Mouse (Mus musculus) hindbrain, embryonic 12.5 days (tissue): ENCODE results near the gene Wdfy1. TPM values are rescaled to one million over a fixed set of nuclear protein-coding genes. Genes with fewer than 3 reads are reported as not detected.

Experiments
- ATAC-seq: fragments of 200-750 bp; cut with Nextera tagmentation; 2 replicates; pipeline ENCODE4 v1.8.0; 2017; ENCODE audit warnings: moderate TSS enrichment; ENCODE audit not compliant: low FRiP score
- H3K27ac ChIP-seq: fragments of 300-500 bp; sonication (generic); 2 replicates; pipeline ENCODE4 v1.5.1; 2016; ENCODE audit warnings: mild to moderate bottlenecking
- H3K27me3 ChIP-seq: fragments of 300-500 bp; sonication (generic); 2 replicates; pipeline ENCODE4 v1.6.1; 2016; ENCODE audit warnings: mild to moderate bottlenecking
- H3K36me3 ChIP-seq: fragments of 300-500 bp; sonication (generic); 2 replicates; pipeline ENCODE4 v1.6.1; 2016; ENCODE audit warnings: mild to moderate bottlenecking
- H3K4me1 ChIP-seq: fragments of 300-500 bp; sonication (generic); 2 replicates; pipeline ENCODE4 v1.6.1; 2016
- H3K4me2 ChIP-seq: fragments of 300-500 bp; sonication (generic); replicated peaks from 2 replicates; pipeline ENCODE4 v1.6.1; 2016; ENCODE audit warnings: mild to moderate bottlenecking
- H3K4me3 ChIP-seq: fragments of 300-500 bp; sonication (generic); 2 replicates; pipeline ENCODE4 v1.5.1; 2016; ENCODE audit warnings: mild to moderate bottlenecking
- H3K9ac ChIP-seq: fragments of 300-500 bp; sonication (generic); 2 replicates; pipeline ENCODE4 v1.6.1; 2016; ENCODE audit warnings: mild to moderate bottlenecking, moderate library complexity
- H3K9me3 ChIP-seq: fragments of 300-500 bp; sonication (generic); replicated peaks from 2 replicates; pipeline ENCODE4 v1.6.1; 2016; ENCODE audit warnings: mild to moderate bottlenecking
- WGBS: fragments of 180-500 bp; shearing (Covaris S2); methylation state at CpG from one replicate; pipeline ENCODE4 v1.1.7; 2016; 5-methylcytosine and 5-hydroxymethylcytosine counted together
- polyA plus RNA-seq: library from polyadenylated mRNA; unstranded; fragments of >200 nt; fragmentation: Nextera tagmentation; extraction: Ambion mirVana; gene quantifications from 2 replicates; pipeline ENCODE4 v1.2.1, GENCODE M21; 2016

Gene Wdfy1
- polyA plus RNA-seq, 1 experiment from 2014 or later: 68.5 TPM

DNA sequence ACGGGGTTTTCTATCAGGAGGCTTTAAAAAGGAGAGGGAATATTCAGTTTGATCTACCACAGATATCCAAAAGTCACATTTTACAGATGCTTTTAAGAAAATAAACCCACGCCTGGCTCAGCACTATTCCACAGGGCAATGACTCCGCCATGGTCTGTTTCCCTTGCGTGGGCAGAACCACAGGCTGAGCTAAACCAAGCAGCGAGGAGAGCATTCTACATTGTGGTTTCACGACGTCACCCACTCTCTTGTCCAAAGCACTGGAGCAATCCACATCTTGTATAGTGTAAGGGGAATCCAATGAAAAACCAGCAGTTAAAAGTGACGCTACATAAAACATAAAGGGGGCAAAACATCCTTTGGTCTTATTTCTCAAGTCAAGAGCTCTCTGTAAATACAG lies 72.4 kb downstream of the Wdfy1 start:
- H3K4me1 ChIP-seq: no peaks in the 10 kb centered on the region
- 85% methylated on average over 8 of the region's 8 CpGs for WGBS
- peaks cover 24% of the 10 kb centered on the region for H3K36me3 ChIP-seq

GRCm38 (mm10) chr1:79698506-79698905 lies 77.4 kb downstream of the Wdfy1 start:
- no peak overlapping the region for H3K27ac ChIP-seq
- WGBS: 84% methylated on average over 2 of the region's 2 CpGs
- no peak overlapping the region for H3K4me3 ChIP-seq
- no peak for ATAC-seq
- H3K9me3 ChIP-seq: no peaks in the 10 kb centered on the region
- no peak overlapping the region for H3K9ac ChIP-seq
- H3K27me3 ChIP-seq: no peaks in the 10 kb centered on the region
- H3K36me3 ChIP-seq: 0 out of 2 replicates have a peak, but pooled peaks cover 2% of the 10 kb centered on the region
- H3K4me1 ChIP-seq: peaks cover 12% of the 10 kb centered on the region
- H3K4me2 ChIP-seq: no peak overlapping the region

More for the DNA sequence above, 72.4 kb downstream of the Wdfy1 start:
- no peaks in the 10 kb centered on the region for H3K27me3 ChIP-seq
- H3K9ac ChIP-seq: no peak overlapping the region
- H3K4me2 ChIP-seq: no peak overlapping the region
- H3K27ac ChIP-seq: no peak overlapping the region
- no peak for ATAC-seq
- no peaks in the 10 kb centered on the region for H3K9me3 ChIP-seq
- H3K4me3 ChIP-seq: no peak overlapping the region

GRCm38 (mm10) chr1:79697382-79697781 lies 78.6 kb downstream of the Wdfy1 start:
- no peak overlapping the region for H3K9ac ChIP-seq
- peak; percentile 80 for ATAC-seq
- H3K9me3 ChIP-seq: no peaks in the 10 kb centered on the region
- no peaks in the 10 kb centered on the region for H3K27me3 ChIP-seq
- peak overlapping the region; percentile 48; the same call in 1 of the 2 replicates for H3K27ac ChIP-seq
- H3K36me3 ChIP-seq: 0 out of 2 replicates have a peak, but pooled peaks cover 2% of the 10 kb centered on the region
- WGBS: 36% methylated on average over 9 of the region's 9 CpGs
- H3K4me3 ChIP-seq: no peak overlapping the region
- H3K4me2 ChIP-seq: no peak overlapping the region
- H3K4me1 ChIP-seq: peaks cover 12% of the 10 kb centered on the region

DNA sequence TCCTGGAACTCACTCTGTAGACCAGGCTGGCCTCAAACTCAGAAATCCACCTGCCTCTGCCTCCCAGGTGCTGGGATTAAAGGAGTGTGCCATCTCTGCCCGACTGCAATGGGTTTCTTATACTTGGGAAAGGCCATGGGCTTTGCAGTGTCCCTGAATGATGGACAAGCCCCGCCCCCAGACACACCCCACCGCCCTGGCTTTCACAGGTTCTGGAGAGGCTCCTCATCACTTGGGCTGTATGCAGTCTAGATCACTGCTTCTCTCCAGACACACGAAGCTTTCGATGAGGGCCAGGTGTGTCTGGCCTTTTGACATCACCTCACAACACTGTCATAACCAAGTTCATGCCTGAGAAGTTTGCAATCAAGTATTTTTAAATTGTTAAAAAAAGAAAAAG lies 79.0 kb downstream of the Wdfy1 start:
- H3K27me3 ChIP-seq: no peaks in the 10 kb centered on the region
- no peak overlapping the region for H3K4me2 ChIP-seq
- no peak overlapping the region for H3K9ac ChIP-seq
- no peak overlapping the region for H3K4me3 ChIP-seq
- H3K27ac ChIP-seq: 0 out of 2 replicates have a peak overlapping the region, but pooled peaks have one; percentile 48
- ATAC-seq: peak; percentile 66
- WGBS: 53% methylated on average over 5 of the region's 5 CpGs
- 0 out of 2 replicates have a peak, but pooled peaks cover 2% of the 10 kb centered on the region for H3K36me3 ChIP-seq
- peaks cover 12% of the 10 kb centered on the region for H3K4me1 ChIP-seq
- H3K9me3 ChIP-seq: no peaks in the 10 kb centered on the region

DNA sequence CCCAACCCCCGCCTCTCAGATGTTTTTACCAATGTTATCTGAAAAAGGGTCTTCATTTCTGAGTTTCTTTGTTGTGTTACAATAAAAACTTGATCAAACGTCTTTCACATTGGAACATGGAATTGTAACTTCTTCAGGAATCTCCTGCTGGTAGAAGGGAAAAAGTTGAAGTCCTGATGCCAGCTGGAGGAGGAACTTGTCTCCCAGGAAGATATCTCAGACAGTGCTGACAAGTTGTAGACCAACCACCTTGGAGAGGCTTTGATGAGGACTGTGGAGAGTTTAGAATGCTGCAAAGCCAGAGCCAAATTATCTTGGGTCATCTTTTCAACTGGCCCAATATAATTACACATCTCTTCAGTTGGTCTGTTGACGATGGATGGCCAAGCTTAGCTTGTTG lies 83.5 kb downstream of the Wdfy1 start:
- no peak for ATAC-seq

GRCm38 (mm10) chr1:79687254-79687653 lies 88.7 kb downstream of the Wdfy1 start:
- Histone ChIP-seq H3K4me2 (no peak overlapping the region), H3K4me1 (no peaks in the 10 kb centered on the region), H3K36me3 (no peaks in the 10 kb centered on the region), H3K9me3 (no peaks in the 10 kb centered on the region), H3K9ac (no peak overlapping the region), H3K27me3 (no peaks in the 10 kb centered on the region), H3K27ac (no peak overlapping the region), H3K4me3 (no peak overlapping the region)
- no peak for ATAC-seq
- WGBS: 83% methylated on average over 1 of the region's 1 CpGs

More for the DNA sequence above, 83.5 kb downstream of the Wdfy1 start:
- Histone ChIP-seq H3K4me2 (no peak overlapping the region), H3K27me3 (no peaks in the 10 kb centered on the region), H3K27ac (no peak overlapping the region), H3K9me3 (no peaks in the 10 kb centered on the region), H3K4me3 (no peak overlapping the region), H3K9ac (no peak overlapping the region), H3K36me3 (no peaks in the 10 kb centered on the region), H3K4me1 (peaks cover 6% of the 10 kb centered on the region)
- 85% methylated on average over 3 of the region's 3 CpGs for WGBS

GRCm38 (mm10) chr1:79684027-79684426 lies 91.9 kb downstream of the Wdfy1 start:
- Histone ChIP-seq H3K4me3 (no peak overlapping the region), H3K9ac (no peak overlapping the region), H3K27me3 (no peaks in the 10 kb centered on the region), H3K4me1 (no peaks in the 10 kb centered on the region), H3K27ac (no peak overlapping the region), H3K36me3 (no peaks in the 10 kb centered on the region), H3K4me2 (no peak overlapping the region), H3K9me3 (no peaks in the 10 kb centered on the region)
- no peak for ATAC-seq

DNA sequence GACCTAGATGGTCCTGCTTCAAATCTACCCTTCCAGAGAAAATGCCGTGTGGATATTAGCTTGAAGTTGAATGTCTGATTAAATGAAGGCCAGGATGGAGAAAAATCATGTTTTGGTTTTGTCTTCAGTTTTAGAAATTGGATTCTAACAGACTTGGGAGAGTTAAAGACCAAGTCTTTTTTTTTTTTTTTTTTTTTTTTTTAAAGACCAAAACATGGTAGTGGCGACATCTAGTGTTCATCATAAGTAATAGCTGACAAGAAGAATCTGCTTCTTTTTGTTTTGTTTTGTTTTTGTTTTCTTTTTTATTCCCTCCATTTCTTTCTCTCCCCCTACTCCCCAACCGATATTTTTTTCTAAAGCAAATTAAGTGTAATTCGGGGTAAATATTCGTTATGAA lies 93.0 kb downstream of the Wdfy1 start:
- no peak for ATAC-seq
- no peak overlapping the region for H3K4me2 ChIP-seq
- H3K36me3 ChIP-seq: no peaks in the 10 kb centered on the region
- no peak overlapping the region for H3K4me3 ChIP-seq
- H3K27me3 ChIP-seq: no peaks in the 10 kb centered on the region
- H3K27ac ChIP-seq: no peak overlapping the region
- no peak overlapping the region for H3K9ac ChIP-seq
- H3K9me3 ChIP-seq: no peaks in the 10 kb centered on the region
- WGBS: 14% methylated on average over 5 of the region's 5 CpGs
- H3K4me1 ChIP-seq: no peaks in the 10 kb centered on the region

DNA sequence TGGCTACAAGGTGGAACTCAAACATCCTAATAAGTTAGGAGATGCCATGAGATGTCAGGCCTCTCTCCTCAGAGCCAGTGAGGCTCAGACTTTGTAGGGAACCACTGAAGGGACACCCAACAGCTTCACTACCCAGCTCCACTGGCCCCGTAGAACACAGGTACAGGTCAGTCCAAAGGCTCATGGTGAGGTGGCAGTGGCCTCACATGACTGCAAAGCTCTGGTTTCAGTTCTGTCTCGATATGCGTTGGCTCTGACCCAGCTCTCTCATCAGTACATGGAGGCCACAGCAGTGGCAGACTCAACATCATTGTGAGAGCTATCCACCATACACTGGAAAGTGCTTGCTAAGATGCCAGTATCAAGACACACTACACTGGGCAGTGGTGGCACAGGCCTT lies 95.2 kb downstream of the Wdfy1 start:
- Histone ChIP-seq H3K9me3 (no peaks in the 10 kb centered on the region), H3K4me3 (no peak overlapping the region), H3K27ac (no peak overlapping the region), H3K4me1 (no peaks in the 10 kb centered on the region), H3K4me2 (no peak overlapping the region), H3K36me3 (no peaks in the 10 kb centered on the region), H3K9ac (no peak overlapping the region), H3K27me3 (no peaks in the 10 kb centered on the region)
- ATAC-seq: no peak
- WGBS: 93% methylated on average over 3 of the region's 3 CpGs

DNA sequence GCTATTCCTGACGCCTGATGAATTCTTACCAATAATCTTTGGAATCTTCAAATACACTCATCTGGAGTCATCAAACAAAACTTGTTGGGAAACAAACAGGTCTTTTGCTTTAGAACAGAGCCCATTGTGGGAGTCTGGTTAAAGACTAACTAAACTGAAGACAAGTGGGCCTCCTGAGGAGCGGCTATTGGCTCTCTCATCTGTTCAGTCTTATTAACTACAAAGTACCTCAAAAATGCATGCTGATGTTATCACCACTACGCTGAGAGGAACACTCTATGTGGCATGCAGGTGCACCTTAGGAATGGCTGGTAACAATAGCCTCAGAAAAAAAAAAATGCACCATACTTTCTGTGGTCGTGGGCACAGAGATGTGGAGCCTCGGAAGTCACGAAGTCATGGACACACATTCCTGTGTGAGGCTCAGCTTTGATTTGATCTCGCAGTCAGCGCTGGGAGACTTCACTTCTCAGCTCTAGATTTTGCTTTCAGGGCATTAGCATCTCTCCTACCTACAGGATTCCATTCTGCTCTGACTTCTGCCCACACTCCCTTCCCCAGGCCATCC lies 97.7 kb downstream of the Wdfy1 start:
- 66% methylated on average over 8 of the region's 8 CpGs for WGBS
- Histone ChIP-seq H3K27me3 (peaks cover 7% of the 10 kb centered on the region), H3K9ac (no peak overlapping the region), H3K36me3 (no peaks in the 10 kb centered on the region), H3K27ac (no peak overlapping the region), H3K4me2 (no peak overlapping the region), H3K9me3 (no peaks in the 10 kb centered on the region), H3K4me3 (no peak overlapping the region), H3K4me1 (no peaks in the 10 kb centered on the region)
- ATAC-seq: no peak

DNA sequence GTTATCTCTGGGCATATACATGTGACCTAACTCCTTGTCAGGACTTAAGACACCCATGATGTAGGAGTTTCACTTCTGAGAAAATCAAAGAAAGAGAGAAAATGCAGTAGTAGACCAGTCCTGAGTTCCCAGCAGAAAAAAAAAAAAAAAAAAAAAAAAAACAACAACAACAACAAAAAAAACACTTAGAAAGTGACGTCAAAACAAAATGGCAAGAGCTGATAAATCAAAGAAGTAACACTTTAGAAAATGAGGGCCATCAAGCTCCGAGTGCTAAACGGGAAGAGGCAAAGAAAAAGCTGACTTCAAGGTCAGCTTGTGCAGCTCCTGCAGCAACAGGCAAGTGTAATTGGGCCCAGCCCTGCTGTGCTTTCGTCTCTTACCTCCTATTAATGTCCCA lies 100.2 kb downstream of the Wdfy1 start:
- no peak for ATAC-seq
- Histone ChIP-seq H3K9ac (no peak overlapping the region), H3K9me3 (no peaks in the 10 kb centered on the region), H3K4me1 (peaks cover 17% of the 10 kb centered on the region), H3K4me3 (no peak overlapping the region), H3K27me3 (peaks cover 32% of the 10 kb centered on the region), H3K36me3 (no peaks in the 10 kb centered on the region), H3K4me2 (no peak overlapping the region), H3K27ac (no peak overlapping the region)
- 69% methylated on average over 4 of the region's 4 CpGs for WGBS

GRCm38 (mm10) chr1:79671543-79672337 lies 104.2 kb downstream of the Wdfy1 start, which contains the start of gene Ap1s3:
Ap1s3 (minus strand) TSS chr1:79671972.
- H3K27me3 ChIP-seq: peaks cover 38% of the 10 kb centered on the region
- no peaks in the 10 kb centered on the region for H3K36me3 ChIP-seq
- H3K4me2 ChIP-seq: peak within 1 kb of the TSS; percentile 99
- under 1% methylated on average over 51 of the region's 51 CpGs for WGBS
- no peak within 1 kb of the TSS for H3K27ac ChIP-seq
- no peaks in the 10 kb centered on the region for H3K9me3 ChIP-seq
- peak; percentile 85 for ATAC-seq
- peak within 1 kb of the TSS; percentile 61 for H3K4me3 ChIP-seq
- peaks cover 17% of the 10 kb centered on the region for H3K4me1 ChIP-seq
- H3K9ac ChIP-seq: peak within 1 kb of the TSS; percentile 58

DNA sequence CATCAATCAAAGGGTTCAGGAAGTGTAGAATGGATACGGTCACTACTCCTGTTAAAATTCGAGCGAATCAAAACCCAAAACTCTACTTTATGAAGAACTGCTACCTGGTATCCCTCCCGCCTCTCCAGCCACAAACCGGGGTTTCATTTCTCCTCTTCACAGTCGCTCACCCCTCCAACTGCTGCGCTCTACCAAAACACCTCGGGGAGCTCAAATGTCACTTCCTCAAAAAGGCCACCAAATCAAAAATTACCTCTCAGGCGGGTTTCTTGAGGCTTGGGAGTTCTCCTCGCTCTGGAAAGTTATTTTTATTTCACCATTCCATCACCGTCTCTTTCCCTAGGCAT lies 104.8 kb downstream of the Wdfy1 start:
- Histone ChIP-seq H3K27me3 (peaks cover 38% of the 10 kb centered on the region), H3K36me3 (no peaks in the 10 kb centered on the region), H3K9me3 (no peaks in the 10 kb centered on the region), H3K4me2 (peak overlapping the region; percentile 99), H3K9ac (peak overlapping the region; percentile 58; the same call in 1 of the 2 replicates), H3K27ac (no peak overlapping the region), H3K4me1 (peaks cover 17% of the 10 kb centered on the region), H3K4me3 (peak overlapping the region; percentile 61)
- no peak for ATAC-seq
- 2% methylated on average over 11 of the region's 11 CpGs for WGBS
